Mouse (Mus musculus): ENCODE measurements around the gene Cdc42ep2. TPM values are rescaled to one million over a fixed set of nuclear protein-coding genes. Genes with fewer than 3 reads are reported as not detected.
A peak's percentile ranks its signal among the peaks of the same experiment; 100 is the strongest.

Cdc42ep2 gene
- total RNA-seq (2021), result 1 to 10 TPM; 7.1 to 8.0 TPM
- long read RNA-seq, experiment 1, transcript Cdc42ep2-201 (2 exons, 3,411 nt), result major isoform, 22 of 24 reads
- long read RNA-seq, experiment 1, partial matches to known transcripts, result 0 of 24 reads
- long read RNA-seq, experiment 1, other reads (novel, unspliced or antisense), result 2 of 24 reads
- long read RNA-seq, experiment 2, transcript Cdc42ep2-201 (2 exons, 3,411 nt), result major isoform, 15 of 15 reads
- long read RNA-seq, experiment 2, partial matches to known transcripts, result 0 of 15 reads
- long read RNA-seq, experiment 2, other reads (novel, unspliced or antisense), result 0 of 15 reads

DNA sequence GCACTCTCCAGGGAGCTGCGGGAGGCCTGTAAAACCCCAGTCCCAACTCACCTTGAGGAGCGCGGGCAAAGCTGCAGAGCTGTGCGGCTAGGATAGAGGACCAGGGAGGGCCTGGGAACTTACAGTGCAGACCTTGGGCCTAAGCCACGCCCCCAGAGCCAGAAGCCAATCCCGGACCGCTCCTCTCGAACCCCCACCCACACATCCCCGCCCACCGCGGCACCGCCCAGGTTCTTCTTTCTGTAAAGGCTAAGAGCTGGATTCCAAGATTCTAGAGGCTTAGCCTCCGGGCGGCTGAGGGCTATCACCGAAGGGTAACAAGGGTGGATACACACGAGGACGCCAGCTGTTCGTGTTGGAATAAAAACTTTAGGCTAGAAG, at the start of gene Cdc42ep2:
Gene Cdc42ep2, minus strand, starts transcription at position 104 of the 381 bp plus-strand sequence.
- intact Hi-C loops (cut with DNase I), result loop anchor here (2.0 to 5.0 kb wide), 2 partner anchors 32 to 93 kb away; partner anchors contain the start of gene Capn1
- peak; percentile 90 to 91 for DNase-seq (ENCODE audit: low spot score in 2 of 2)

DNA sequence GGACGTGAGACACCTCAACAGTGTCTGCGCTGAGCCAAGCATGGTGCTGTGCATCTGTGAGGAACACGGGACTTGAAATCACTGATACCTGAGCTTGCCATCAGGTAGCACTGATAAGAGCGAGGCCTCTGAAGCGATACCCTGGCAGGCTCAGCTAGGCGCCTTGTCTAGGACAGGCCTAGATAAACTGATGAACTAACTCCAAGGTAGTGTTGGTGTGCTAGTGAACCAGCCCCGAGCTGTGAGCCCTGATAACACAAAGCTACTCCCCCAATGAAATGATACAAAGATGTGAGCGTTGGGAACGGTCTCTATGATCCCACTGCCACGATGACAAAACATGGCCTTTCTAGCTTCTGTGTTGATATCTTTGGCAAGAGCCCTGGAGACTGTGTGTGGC, 43.0 kb upstream of the Cdc42ep2 start:
- DNase-seq (ENCODE audit: low spot score in 2 of 2), result no peak
- intact Hi-C loops (cut with DNase I), result no loop called here

DNA sequence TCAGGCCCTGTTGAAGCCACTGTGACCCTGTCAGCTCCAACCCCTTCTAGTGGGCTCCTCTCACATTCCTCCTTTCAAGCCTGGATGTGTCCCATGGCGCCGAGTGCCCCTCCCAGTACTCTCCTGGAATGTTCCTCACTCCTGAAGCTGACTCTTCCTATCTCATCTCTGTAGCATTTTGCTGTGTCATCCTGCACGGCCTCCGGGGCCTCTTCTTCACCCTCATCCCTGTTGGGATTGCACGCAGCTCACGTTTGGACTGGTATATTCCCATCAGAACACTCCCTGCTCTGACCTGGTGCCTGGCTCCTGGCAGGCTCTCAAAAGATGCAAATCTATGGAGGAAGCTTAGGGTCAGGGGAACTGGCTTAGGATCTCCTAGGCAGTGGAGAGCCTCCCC, 42.2 kb upstream of the Cdc42ep2 start:
- intact Hi-C loops (cut with DNase I), result no loop called here

DNA sequence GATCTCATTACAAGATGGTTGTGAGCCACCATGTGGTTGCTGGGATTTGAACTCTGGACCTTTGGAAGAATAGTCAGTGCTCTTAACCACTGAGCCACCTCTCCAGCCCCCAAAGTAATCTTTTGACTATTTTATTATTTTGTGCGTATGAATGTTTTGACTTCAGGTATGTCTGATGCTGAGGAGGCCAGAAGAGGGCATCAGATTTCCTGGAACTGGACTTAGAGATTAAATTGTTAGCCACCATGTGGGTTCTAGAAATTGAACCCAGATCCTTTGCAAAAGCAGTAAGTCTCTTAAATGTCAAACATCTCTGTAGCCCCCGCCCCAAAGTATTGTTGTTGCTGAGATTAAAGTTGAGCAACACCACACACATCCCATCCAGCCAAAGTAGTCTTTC, 41.3 kb upstream of the Cdc42ep2 start:
- intact Hi-C loops (cut with DNase I), result loop anchor here (2.0 kb wide), 2 partner anchors 53 to 79 kb away; no protein-coding TSS in a partner anchor
- no peak for DNase-seq (ENCODE audit: low spot score in 2 of 2)

More for the DNA sequence above, 42.2 kb upstream of the Cdc42ep2 start:
- no peak for DNase-seq (ENCODE audit: low spot score in 2 of 2)

DNA sequence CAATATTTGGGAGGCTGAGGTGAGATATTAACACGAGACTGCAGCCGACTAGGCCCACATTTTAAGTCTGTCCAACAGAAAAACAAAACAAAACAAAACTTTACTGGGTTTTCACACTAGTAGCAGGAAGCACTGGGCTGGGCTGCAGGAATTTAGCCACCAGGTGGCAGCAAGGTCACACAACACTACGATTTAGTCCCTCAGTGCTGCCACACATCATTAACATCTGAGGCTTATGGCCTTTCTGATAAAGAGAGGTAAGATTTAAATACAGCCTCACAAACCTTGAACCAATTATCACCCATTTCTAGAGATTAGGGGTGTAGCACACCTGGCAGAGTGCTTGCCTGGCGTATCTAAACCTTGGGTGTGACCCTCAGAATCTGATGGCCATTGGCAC, 40.7 kb upstream of the Cdc42ep2 start:
- intact Hi-C loops (cut with DNase I), result loop anchor here (2.0 kb wide), 2 partner anchors 54 to 80 kb away; no protein-coding TSS in a partner anchor
- DNase-seq (ENCODE audit: low spot score in 2 of 2), result peak; percentile 69 to 83

DNA sequence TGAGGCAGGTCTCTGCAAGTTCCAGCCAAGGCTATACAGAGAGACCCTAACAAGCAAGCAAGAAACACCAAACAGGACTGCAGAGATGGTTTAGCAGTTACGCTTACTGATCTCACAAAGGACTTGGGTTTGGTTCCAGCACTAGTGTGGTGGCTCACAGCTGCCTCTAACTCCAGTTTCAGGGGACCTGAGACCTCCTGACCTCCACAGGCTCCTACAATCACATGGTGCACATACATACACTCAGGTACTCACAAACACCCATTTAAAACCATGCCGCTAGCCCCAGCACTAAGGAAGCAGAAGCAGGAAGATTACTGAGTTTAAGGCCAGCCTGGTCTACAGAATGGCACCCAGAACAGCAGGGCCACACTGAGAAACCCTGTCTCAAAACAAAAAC, 40.2 kb upstream of the Cdc42ep2 start:
- DNase-seq (ENCODE audit: low spot score in 2 of 2), result no peak
- intact Hi-C loops (cut with DNase I), result loop anchor here (2.0 kb wide), 2 partner anchors 54 to 80 kb away; no protein-coding TSS in a partner anchor

DNA sequence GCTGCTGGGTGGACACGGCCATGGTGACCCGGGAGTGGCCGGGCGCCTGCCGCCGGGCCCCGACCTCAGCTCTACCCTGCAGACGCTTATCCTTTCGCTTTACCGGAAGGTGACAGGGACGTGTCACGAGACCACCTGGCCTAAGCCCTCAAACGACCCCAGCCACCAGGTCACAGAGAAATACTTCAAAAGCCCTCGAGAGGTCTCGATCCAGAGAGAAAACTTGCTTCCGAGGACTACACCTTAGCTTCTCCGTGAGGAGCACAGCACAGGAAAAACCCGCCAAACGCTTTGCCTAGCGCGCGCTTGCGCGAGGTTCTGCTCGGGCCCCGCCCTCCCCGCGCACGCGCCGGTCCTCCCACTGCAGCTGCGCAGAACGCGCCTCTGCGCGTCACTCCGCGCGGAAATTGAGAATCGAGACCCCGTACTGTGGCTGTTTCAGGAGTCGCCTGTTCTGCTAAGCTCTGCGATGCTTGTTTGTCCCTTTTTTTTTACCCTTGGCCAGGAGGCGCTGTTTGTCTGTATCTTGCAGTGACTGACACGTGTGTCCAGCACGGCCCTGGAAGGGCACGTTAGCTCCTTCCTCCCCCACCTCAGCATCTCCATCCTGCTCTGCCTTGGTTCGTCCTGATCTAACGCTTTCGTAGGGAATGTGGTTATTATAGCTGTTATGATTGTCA, 39.4 kb upstream of the Cdc42ep2 start, which contains the start of gene Pola2:
Gene Pola2, minus strand, starts transcription at position 320 of the 680 bp plus-strand sequence.
- intact Hi-C loops (cut with DNase I), result loop anchor here (2.0 kb wide), 2 partner anchors 55 to 81 kb away; no protein-coding TSS in a partner anchor

DNA sequence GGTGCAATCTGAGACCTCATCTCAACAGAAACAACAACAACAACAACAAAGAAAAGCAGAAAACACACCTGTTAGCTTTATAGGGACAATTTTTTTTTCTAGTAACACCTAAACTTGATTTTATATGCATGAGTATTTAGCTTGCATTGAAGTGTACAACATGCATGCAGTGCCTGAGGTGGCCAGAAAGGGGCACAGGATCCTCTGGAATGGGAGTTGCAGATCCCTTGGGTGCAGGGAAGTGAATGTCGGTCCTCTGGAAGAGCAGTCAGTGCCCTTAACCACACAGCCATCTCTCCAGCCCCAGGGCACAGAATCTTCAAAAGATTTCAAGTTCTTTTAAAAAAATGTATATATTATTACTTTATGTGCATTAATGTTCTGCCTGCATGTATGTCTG, 38.0 kb upstream of the Cdc42ep2 start:
- no peak for DNase-seq (ENCODE audit: low spot score in 2 of 2)
- intact Hi-C loops (cut with DNase I), result no loop called here

More for the DNA sequence above, 39.4 kb upstream of the Cdc42ep2 start, which contains the start of gene Pola2:
- DNase-seq (ENCODE audit: low spot score in 2 of 2), result peak; percentile 88 to 90

DNA sequence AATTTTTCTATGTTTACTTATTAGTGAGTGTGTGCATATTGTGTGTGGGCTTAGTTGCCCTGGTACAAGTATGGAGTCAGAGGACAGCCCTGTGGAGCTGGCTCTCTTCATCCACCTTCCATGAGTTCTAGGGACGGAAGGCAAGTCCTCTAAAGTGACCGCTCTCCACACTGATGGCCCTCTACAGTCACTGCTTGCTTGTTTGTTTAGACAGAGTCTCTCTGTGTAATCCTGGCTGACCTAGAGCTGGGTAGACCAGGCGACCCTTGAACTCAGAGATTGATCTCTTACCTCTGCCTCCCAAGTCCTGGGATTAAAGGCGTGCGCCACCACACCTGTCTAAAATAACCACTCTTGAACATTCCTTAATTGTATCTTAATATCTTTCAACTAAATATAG, 32.8 kb upstream of the Cdc42ep2 start:
- DNase-seq (ENCODE audit: low spot score in 2 of 2), result no peak
- intact Hi-C loops (cut with DNase I), result loop anchor here (2.0 to 5.0 kb wide), 2 partner anchors 33 to 175 kb away; partner anchors contain the start of gene Cdc42ep2

DNA sequence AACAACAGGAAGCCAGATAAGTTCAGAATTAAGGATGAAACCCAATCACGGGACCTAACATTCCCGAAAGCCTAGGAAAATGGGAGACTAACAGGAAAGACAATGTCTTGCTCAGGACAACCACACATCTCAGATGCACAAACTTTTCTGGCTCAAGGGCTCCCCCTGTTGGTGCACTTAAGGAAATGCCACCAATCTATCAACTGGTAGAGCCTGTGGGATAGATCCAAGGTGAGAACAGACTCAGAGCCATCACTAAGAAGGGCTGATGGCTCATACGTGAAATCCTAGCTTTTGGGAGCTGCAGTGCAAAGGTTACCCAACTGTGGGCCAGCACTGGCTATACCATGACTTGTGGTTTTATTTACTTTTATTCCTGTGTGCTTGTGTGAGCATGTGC, 32.1 kb upstream of the Cdc42ep2 start:
- peak; percentile 63 to 80 for DNase-seq (ENCODE audit: low spot score in 2 of 2)
- intact Hi-C loops (cut with DNase I), result loop anchor here (2.0 to 5.0 kb wide), 2 partner anchors 32 to 174 kb away; partner anchors contain the start of gene Cdc42ep2

DNA sequence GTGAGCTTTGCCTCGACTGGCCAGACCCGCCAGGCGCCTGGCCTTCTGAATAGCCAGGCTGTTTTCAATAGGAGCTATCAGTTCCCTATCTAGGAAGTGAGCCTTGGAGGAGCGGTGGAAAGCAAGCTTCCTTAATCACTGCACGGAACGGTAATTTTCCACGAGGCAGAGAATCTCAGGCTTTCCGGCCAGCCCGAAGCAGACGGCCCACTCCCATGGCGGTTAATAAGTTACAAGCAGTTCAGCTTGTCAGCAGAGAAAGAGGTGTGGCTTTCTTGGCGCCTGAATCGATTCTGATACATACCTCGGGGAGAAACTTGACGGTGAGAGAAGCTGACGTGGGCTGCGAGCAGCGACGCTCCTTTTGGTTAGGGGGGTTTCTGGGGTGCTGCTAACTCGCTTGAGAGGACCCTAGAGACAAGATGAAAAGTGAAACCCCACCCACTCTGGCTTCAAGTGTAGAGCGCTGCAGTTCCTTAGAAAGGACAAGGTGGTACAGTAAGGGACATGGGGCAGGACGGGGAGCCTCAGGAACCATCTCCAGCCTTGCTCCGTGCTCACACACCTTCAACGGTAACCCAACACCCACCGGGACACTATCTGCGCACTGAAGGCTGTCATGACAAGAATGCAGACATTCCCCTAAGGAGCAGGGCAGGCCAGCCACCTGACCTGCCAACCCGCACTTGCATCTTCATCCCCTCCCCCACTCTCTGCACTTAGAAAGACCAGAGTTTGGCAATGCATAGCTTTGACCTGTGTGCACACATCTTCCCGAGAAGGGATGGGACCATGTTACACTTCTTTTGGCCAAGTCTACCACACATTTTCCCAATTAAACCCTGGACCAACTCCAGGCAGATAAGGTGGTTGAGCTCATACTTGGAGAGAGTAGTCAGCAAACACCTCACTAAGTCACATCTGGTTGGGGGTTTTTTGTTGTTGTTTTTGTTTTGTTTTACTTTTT, 31.4 kb upstream of the Cdc42ep2 start:
- intact Hi-C loops (cut with DNase I), result loop anchor here (2.0 to 5.0 kb wide), 2 partner anchors 31 to 174 kb away; partner anchors contain the start of gene Cdc42ep2
- no peak for DNase-seq (ENCODE audit: low spot score in 2 of 2)

DNA sequence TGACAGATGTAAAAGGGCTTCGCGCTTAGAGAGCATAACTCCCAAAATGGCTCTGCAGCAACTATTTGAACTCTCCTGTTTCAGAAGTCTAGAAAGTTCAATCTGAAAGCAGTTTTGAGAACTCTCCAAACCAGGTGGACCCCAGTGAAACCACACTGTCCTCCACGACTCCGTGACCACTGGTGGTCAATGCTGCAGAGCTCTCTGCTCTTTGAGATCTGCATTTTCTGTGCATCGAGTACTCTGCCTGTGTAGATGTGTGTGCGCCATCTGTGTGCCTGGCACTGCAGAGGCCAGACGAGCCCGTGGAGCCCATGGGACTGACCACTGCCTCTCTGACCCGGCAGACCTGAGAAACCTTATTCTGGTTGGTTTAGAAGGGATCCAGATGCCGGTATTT, 30.3 kb upstream of the Cdc42ep2 start:
- intact Hi-C loops (cut with DNase I), result loop anchor here (5.0 kb wide), 1 partner anchor 173 kb away; no protein-coding TSS in a partner anchor
- no peak for DNase-seq (ENCODE audit: low spot score in 2 of 2)

DNA sequence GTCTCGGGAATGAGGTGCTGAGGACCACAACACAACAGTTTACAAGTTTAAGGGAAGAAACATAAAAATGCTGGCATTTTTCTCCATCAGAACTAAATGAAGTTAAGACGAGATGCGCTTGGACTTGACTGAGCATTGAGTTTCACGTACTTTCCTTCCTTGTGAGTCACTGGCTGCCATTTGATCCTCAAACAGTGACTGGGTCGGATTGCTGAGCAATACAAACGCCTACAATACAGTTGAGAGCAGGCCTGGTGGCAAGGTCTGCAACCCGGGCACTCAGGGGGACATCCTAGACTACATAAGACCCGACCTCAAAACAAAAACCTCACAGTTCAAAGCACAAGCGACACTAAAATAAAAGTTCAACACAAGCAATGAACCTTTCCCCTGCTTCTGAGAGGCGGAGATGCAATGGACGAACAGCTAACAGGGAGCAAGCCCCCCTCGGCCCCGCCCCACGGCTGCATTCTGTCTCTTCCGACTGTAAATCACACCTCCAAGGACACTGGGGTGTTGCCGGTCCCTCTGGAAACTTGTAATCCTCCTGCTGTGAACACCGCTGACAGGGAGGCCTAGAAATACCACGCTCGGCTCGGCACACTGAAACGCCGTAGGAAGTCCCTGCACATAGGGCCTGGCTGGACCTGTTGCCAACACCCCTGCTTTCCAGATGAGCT, 29.6 kb upstream of the Cdc42ep2 start:
- no peak for DNase-seq (ENCODE audit: low spot score in 2 of 2)
- intact Hi-C loops (cut with DNase I), result no loop called here

DNA sequence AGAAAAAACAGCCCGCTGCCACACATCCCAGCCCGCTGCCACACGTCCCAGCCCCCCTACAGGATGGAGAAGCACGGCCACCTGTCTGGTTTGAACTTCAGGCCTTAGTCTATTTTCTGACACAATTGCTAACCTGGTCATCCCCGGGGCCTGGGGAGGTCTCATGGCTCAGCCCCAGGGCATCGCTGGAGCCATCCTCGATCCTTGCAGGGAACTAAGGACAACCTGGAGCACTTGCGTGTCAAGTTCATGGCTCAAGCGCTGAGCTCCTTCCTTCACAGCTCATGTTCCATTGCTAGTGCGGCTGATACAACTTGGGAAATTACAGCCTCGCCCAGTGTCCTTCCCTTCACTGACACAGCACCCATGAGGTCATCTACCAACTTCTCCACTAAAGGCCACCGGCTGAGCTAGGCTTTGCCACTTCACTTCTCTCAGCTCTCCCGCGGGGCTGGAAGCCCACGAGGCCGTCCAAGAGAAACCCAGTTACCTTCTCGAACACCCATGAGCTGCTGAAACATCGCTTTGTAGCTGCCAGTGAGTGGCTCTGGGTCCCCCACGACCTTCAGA, 28.7 kb upstream of the Cdc42ep2 start:
- no peak for DNase-seq (ENCODE audit: low spot score in 2 of 2)
- intact Hi-C loops (cut with DNase I), result no loop called here

DNA sequence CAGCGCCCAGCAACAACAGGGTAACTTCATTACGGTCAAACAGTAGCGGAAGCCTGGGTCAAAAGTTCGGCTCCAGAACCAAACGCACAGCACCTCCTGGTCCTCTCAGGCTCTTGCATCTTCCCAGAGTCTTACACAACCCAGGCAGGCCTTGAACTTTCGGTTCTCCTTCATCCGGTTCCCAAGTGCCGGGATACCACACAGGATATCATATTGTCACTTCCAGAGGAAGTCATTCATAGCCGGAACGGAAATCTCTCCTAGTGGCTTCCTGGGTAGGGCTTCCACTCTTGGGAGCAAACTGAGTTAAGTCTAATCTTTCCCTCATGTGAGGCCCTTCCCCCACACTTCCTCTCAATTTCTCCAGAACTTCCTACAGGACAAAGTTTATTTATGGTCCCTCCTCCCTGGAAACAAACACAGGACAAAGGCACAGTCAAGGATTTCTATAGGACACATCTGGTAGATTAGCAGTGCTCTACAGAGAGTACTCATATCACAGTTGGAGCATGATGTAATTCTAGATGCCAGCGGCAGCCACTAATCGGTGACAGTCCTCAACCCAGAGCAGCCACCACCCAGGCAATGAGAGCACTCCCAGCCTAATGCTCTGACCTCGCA, 27.6 kb upstream of the Cdc42ep2 start:
- DNase-seq (ENCODE audit: low spot score in 2 of 2), result no peak
- intact Hi-C loops (cut with DNase I), result no loop called here

DNA sequence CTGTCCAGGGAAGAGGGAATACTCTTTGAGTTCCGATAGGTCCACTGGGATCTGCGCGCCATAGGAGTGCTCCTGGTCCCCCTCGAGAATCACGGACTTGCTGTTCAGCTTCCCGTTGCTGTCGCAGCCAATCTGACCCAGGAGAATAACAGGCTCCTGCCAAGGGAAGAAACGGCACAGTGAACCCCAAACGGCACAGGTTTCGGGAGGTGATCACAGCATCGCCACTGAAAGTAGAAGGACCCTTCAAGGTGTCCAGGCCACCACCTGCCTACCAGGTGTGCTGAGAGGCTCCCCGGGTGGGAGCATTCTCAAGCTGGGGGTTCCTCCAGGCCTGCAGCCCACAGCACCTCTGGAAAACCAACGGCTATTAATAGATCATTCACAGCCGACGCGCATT, 27.0 kb upstream of the Cdc42ep2 start:
- intact Hi-C loops (cut with DNase I), result no loop called here
- DNase-seq (ENCODE audit: low spot score in 2 of 2), result no peak

DNA sequence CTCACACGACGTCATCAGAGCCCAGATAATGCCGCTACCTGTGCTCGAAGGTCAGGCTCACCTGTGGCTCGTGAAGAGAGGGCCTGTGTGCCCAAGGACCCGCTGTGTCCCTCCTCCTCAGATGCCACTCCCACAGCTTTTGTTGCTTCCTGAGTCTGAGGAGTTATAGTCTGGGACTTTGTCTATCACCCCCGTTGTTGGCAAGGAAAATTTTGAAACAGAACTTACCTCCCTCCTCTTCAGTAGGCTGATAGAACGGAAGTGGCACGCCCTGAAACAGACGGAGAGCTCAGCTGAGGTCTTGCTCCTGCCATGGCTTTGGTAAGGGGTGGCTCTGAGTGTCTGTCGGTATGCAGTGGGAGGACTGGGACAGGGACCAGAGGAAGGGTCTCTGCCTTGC, 25.6 kb upstream of the Cdc42ep2 start:
- DNase-seq (ENCODE audit: low spot score in 2 of 2), result no peak

DNA sequence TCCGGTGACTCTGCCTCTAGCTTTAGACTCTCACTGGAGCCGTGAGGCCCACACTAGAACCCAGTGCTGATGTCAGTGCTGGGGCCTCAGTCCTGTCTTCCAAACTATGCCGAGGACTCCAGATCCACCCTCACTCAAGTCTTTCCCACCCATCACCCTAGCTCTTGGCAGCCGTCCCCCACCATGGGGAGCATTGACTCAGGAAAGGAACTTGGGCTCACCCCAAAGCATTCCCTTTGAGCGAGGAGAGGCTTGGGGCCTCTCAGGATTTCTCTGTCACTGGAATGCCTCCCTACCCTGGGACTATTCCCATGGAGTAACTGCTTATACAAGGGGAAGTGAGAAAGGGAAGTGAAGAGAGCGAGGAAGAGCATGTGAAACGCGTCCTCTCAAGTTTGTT, 21.3 kb upstream of the Cdc42ep2 start:
- intact Hi-C loops (cut with DNase I), result no loop called here
- DNase-seq (ENCODE audit: low spot score in 2 of 2), result no peak

More for the DNA sequence above, 25.6 kb upstream of the Cdc42ep2 start:
- intact Hi-C loops (cut with DNase I), result no loop called here

Measured in left cerebral cortex, postnatal 14 days (tissue).